Mouse (Mus musculus): ENCODE measurements at regions not wholly inside any gene's neighbourhood (a gene's known extent, or its start where the extent isn't known, plus 50 kb on each side); places are given as distances from the start of the nearest gene placed in this dataset.

- WGBS: 65% methylated on average over 6 of the region's 6 CpGs
These were observed 59.1 kb upstream of the Hs6st1 start for GRCm38 (mm10) chr1:36009010-36009619.

GRCm38 (mm10) chr1:36010151-36010550, 58.0 kb upstream of the Hs6st1 start:
- Histone ChIP-seq H3K36me3 (no peaks in the 10 kb centered on the region), H3K4me1 (no peaks in the 10 kb centered on the region)
- 79% methylated on average over 7 of the region's 7 CpGs for WGBS

More at GRCm38 (mm10) chr1:36009010-36009619, 59.1 kb upstream of the Hs6st1 start:
- Histone ChIP-seq H3K9me3 (no peaks in the 10 kb centered on the region), H3K4me1 (no peaks in the 10 kb centered on the region), H3K36me3 (no peaks in the 10 kb centered on the region), H3K27ac (no peak overlapping the region), H3K9ac (no peak overlapping the region), H3K27me3 (replicated peaks) (no peaks in the 10 kb centered on the region), H3K4me3 (replicated peaks) (no peak overlapping the region), H3K4me2 (no peak overlapping the region)
- no peak for ATAC-seq (ENCODE audit: insufficient read depth, low FRiP score, low read depth)

GRCm38 (mm10) chr1:36010834-36011233, 57.4 kb upstream of the Hs6st1 start:
- H3K27ac ChIP-seq: no peak overlapping the region
- 72% methylated on average over 12 of the region's 12 CpGs for WGBS
- no peaks in the 10 kb centered on the region for H3K9me3 ChIP-seq
- H3K4me2 ChIP-seq: no peak overlapping the region
- H3K36me3 ChIP-seq: no peaks in the 10 kb centered on the region
- H3K27me3 ChIP-seq (replicated peaks): no peaks in the 10 kb centered on the region
- H3K4me3 ChIP-seq (replicated peaks): no peak overlapping the region
- H3K9ac ChIP-seq: no peak overlapping the region
- no peak for ATAC-seq (ENCODE audit: insufficient read depth, low FRiP score, low read depth)
- no peaks in the 10 kb centered on the region for H3K4me1 ChIP-seq

More at GRCm38 (mm10) chr1:36010151-36010550, 58.0 kb upstream of the Hs6st1 start:
- Histone ChIP-seq H3K9me3 (no peaks in the 10 kb centered on the region), H3K9ac (no peak overlapping the region), H3K27ac (no peak overlapping the region), H3K4me2 (no peak overlapping the region), H3K27me3 (replicated peaks) (no peaks in the 10 kb centered on the region), H3K4me3 (replicated peaks) (no peak overlapping the region)
- no peak for ATAC-seq (ENCODE audit: insufficient read depth, low FRiP score, low read depth)

GRCm38 (mm10) chr1:36012081-36012765, 56.0 kb upstream of the Hs6st1 start:
- Histone ChIP-seq H3K27me3 (replicated peaks) (no peaks in the 10 kb centered on the region), H3K9ac (no peak overlapping the region), H3K4me2 (no peak overlapping the region), H3K27ac (no peak overlapping the region), H3K9me3 (no peaks in the 10 kb centered on the region), H3K36me3 (no peaks in the 10 kb centered on the region), H3K4me3 (replicated peaks) (no peak overlapping the region), H3K4me1 (peaks cover 8% of the 10 kb centered on the region)
- 58% methylated on average over 9 of the region's 9 CpGs for WGBS
- ATAC-seq (ENCODE audit: insufficient read depth, low FRiP score, low read depth): no peak

- ATAC-seq (ENCODE audit: insufficient read depth, low FRiP score, low read depth): no peak
- no peak overlapping the region for H3K27ac ChIP-seq
- no peaks in the 10 kb centered on the region for H3K27me3 ChIP-seq (replicated peaks)
- H3K9me3 ChIP-seq: no peaks in the 10 kb centered on the region
- H3K4me2 ChIP-seq: no peak overlapping the region
- H3K4me3 ChIP-seq (replicated peaks): no peak overlapping the region
- H3K9ac ChIP-seq: no peak overlapping the region
- 34% methylated on average over 11 of the region's 11 CpGs for WGBS
- peaks cover 11% of the 10 kb centered on the region for H3K4me1 ChIP-seq
- no peaks in the 10 kb centered on the region for H3K36me3 ChIP-seq
These were observed 54.3 kb upstream of the Hs6st1 start for GRCm38 (mm10) chr1:36013823-36014341.

- no peak overlapping the region for H3K27ac ChIP-seq
- H3K4me2 ChIP-seq: no peak overlapping the region
- no peaks in the 10 kb centered on the region for H3K36me3 ChIP-seq
- H3K27me3 ChIP-seq (replicated peaks): no peaks in the 10 kb centered on the region
- no peak overlapping the region for H3K4me3 ChIP-seq (replicated peaks)
- H3K9me3 ChIP-seq: no peaks in the 10 kb centered on the region
- peaks cover 11% of the 10 kb centered on the region for H3K4me1 ChIP-seq
- H3K9ac ChIP-seq: no peak overlapping the region
- no peak for ATAC-seq (ENCODE audit: insufficient read depth, low FRiP score, low read depth)
- WGBS: 78% methylated on average over 7 of the region's 7 CpGs
These were observed 53.8 kb upstream of the Hs6st1 start for GRCm38 (mm10) chr1:36014372-36014771.

- Histone ChIP-seq H3K9me3 (no peaks in the 10 kb centered on the region), H3K27ac (no peak overlapping the region), H3K4me2 (no peak overlapping the region), H3K4me1 (peaks cover 11% of the 10 kb centered on the region), H3K9ac (no peak overlapping the region), H3K36me3 (no peaks in the 10 kb centered on the region), H3K27me3 (replicated peaks) (no peaks in the 10 kb centered on the region), H3K4me3 (replicated peaks) (no peak overlapping the region)
- 85% methylated on average over 5 of the region's 5 CpGs for WGBS
- no peak for ATAC-seq (ENCODE audit: insufficient read depth, low FRiP score, low read depth)
These were observed 53.0 kb upstream of the Hs6st1 start for GRCm38 (mm10) chr1:36015210-36015609.

GRCm38 (mm10) chr1:36016566-36016965, 51.6 kb upstream of the Hs6st1 start:
- WGBS: 37% methylated on average over 4 of the region's 4 CpGs
- Histone ChIP-seq H3K9me3 (no peaks in the 10 kb centered on the region), H3K27ac (no peak overlapping the region), H3K4me3 (replicated peaks) (no peak overlapping the region), H3K9ac (no peak overlapping the region), H3K27me3 (replicated peaks) (no peaks in the 10 kb centered on the region), H3K4me1 (peaks cover 11% of the 10 kb centered on the region), H3K36me3 (no peaks in the 10 kb centered on the region), H3K4me2 (no peak overlapping the region)
- no peak for ATAC-seq (ENCODE audit: insufficient read depth, low FRiP score, low read depth)

GRCm38 (mm10) chr1:36017061-36017461, 51.1 kb upstream of the Hs6st1 start:
- H3K4me2 ChIP-seq: no peak overlapping the region
- H3K27ac ChIP-seq: no peak overlapping the region
- peaks cover 11% of the 10 kb centered on the region for H3K4me1 ChIP-seq
- H3K4me3 ChIP-seq (replicated peaks): no peak overlapping the region
- no peaks in the 10 kb centered on the region for H3K9me3 ChIP-seq
- no peak overlapping the region for H3K9ac ChIP-seq
- 17% methylated on average over 7 of the region's 7 CpGs for WGBS
- H3K36me3 ChIP-seq: no peaks in the 10 kb centered on the region
- ATAC-seq (ENCODE audit: insufficient read depth, low FRiP score, low read depth): peak; percentile 32; the same call in 1 of the 2 replicates
- H3K27me3 ChIP-seq (replicated peaks): no peaks in the 10 kb centered on the region

GRCm38 (mm10) chr1:36017656-36018055, 50.5 kb upstream of the Hs6st1 start:
- no peaks in the 10 kb centered on the region for H3K36me3 ChIP-seq
- H3K9me3 ChIP-seq: no peaks in the 10 kb centered on the region
- no peak for ATAC-seq (ENCODE audit: insufficient read depth, low FRiP score, low read depth)
- H3K4me3 ChIP-seq (replicated peaks): no peak overlapping the region
- H3K27me3 ChIP-seq (replicated peaks): no peaks in the 10 kb centered on the region
- no peak overlapping the region for H3K9ac ChIP-seq
- H3K4me2 ChIP-seq: no peak overlapping the region
- no peak overlapping the region for H3K27ac ChIP-seq
- peaks cover 11% of the 10 kb centered on the region for H3K4me1 ChIP-seq
- 55% methylated on average over 3 of the region's 3 CpGs for WGBS
